Mouse (Mus musculus): ENCODE data around the gene Zfp202.
A peak's percentile ranks its signal among the peaks of the same experiment; 100 is the strongest.

Gene Zfp202

DNA sequence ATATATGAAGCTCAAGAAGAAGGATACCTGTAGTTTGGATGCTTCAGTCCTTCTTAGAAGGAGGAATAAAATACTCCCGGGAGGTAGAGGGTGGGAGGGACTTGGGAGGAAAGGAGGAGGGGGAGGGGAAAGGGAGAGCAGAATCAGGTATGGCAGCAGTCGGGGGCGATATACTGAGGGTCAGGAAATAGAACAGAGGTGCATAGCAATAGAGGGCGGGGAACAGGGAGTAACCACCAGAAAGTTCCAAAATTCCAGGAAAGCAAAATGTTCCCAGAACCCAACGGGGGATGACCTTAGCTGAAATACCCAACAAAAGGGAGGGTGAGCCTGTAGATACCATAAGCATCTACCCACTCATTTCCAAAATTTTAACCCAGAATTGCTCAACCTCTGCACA, 48.2 kb downstream of the Zfp202 start:
- no peak for DNase-seq (ENCODE audit: low spot score in 2 of 2)

GRCm38 (mm10) chr9:40241223-40241801, 49.2 kb downstream of the Zfp202 start:
- peak; percentile 15 to 47 for DNase-seq (ENCODE audit: low spot score in 2 of 2)

GRCm38 (mm10) chr9:40241951-40242888, 50.1 kb downstream of the Zfp202 start:
- DNase-seq (ENCODE audit: low spot score in 2 of 2), result peak; percentile 15 to 22

DNA sequence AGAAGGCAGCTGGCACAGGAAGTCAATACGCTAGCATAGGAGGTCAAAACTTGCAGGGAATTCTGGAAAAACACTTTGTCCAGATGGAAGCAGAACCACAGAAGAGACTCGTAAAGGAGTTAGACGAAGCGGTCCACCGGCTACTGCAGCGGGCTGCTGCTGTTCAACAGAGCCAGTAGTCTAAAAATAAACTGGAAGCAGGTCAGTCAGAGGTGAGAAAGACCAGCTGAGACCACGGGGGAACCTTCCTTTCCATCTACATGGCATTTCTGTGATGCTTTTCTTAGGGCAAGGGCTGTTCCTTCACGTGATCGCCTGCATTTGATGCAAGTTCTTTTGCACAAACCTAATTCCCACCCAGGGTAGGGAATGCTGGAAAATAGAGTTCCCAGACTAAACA, 53.4 kb downstream of the Zfp202 start:
- DNase-seq (ENCODE audit: low spot score in 2 of 2), result no peak

GRCm38 (mm10) chr9:40245974-40246665, 54.0 kb downstream of the Zfp202 start:
- no peak for DNase-seq (ENCODE audit: low spot score in 2 of 2)

- DNase-seq (ENCODE audit: low spot score in 2 of 2), result no peak
These were observed 54.6 kb downstream of the Zfp202 start for GRCm38 (mm10) chr9:40246702-40247101.

GRCm38 (mm10) chr9:40249106-40249505, 57.0 kb downstream of the Zfp202 start:
- DNase-seq (ENCODE audit: low spot score in 2 of 2), result no peak

DNA sequence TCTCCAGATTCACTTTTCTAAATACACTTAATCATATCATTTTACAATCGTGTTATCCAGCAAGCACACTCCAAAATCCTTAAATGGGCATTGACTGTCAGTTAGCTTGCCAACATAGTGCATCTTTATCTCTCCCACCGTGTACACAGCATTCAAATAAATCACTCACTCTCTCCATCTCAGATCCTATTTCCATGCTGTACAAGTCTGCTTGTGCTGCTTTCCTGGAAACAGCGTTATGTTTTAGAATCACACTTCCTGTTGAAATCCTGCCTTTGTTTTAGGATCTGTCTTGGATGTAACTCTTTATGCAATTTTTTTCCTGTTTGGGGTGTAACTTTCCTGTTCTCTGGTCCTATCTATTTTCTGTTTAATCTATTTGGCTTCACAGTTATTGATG, 60.3 kb downstream of the Zfp202 start:
- no peak for DNase-seq (ENCODE audit: low spot score in 2 of 2)

All from frontal cortex, postnatal 25 days (tissue).